Mouse (Mus musculus): ENCODE measurements at regions not wholly inside any gene's neighbourhood (a gene's known extent, or its start where the extent isn't known, plus 50 kb on each side); places are given as distances from the start of the nearest gene placed in this dataset.

DNA sequence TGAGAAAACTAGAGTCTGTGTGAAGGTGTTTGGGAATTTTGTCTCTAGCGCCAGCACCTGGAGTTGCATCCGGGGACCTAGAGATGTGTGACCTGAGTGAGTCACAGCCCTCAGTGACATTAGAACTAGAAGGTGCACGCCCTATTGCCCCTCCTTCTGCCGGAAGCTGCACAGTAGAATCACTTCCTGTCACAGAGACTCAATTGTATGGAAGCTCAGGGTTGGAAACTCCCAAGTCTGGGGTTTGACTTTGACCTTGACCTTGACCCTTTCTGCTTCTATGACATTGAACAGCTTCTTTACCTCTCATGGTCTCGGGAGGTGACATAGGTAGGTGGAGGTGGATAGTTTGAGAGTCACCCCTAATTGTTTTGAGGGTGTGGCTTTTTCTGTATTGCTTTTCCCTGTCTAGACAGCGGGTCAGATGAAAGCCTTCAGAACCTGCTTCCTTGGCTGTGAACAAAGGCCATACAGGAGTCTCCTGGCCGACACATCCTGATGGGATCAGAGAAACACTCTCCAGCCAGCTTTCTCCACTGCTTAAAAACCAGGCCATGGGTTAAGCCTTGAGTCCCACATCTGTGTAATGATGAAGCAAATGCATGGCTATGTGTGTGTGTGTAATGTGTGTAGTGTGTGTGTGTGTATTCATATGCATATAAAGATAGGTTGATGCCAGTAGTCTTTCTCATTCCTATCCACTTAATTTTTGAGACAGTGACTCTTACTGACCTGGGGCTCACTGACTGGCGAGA, 328.7 kb downstream of the Gm45692 start:
- DNase-seq = no peak

DNA sequence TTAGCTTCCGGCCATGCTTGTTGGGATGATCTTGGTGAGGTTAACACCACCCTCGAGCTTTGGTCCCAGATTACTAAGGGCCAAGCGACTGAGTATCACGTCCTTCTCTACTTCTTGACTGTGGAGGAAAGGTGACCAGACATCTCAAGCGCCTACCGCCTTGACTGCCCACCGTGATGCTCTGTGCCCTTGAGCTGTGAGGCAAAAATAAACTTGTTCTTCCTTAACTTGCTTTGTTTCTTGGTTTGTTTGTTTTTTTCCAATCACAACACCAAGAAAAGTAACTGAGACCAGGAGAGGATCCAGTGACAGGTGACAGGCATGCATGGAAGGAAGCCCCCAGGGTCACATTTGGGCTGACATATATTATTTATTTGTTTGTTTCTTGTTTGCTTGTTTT, 330.0 kb downstream of the Gm45692 start:
- DNase-seq = no peak

DNA sequence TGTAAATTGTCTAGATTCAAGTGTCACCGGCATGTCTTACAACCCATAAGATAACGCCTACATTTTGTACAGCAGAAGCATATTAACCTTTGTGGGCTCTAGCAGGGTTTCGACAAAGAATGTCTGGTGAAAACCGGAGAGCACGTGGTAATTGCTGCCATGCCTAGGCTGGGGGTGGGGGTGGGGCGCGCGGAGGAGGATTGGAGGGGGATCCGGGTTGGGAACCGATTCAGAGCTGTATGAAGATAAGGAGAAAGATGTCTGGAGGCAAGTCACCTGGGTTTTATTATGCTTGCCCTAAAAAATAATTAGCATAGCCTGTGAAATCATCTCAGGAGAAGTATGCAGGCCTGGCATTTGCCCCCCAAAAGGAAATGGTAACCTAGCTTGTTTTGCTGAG, 331.2 kb downstream of the Gm45692 start:
- no peak for DNase-seq

DNA sequence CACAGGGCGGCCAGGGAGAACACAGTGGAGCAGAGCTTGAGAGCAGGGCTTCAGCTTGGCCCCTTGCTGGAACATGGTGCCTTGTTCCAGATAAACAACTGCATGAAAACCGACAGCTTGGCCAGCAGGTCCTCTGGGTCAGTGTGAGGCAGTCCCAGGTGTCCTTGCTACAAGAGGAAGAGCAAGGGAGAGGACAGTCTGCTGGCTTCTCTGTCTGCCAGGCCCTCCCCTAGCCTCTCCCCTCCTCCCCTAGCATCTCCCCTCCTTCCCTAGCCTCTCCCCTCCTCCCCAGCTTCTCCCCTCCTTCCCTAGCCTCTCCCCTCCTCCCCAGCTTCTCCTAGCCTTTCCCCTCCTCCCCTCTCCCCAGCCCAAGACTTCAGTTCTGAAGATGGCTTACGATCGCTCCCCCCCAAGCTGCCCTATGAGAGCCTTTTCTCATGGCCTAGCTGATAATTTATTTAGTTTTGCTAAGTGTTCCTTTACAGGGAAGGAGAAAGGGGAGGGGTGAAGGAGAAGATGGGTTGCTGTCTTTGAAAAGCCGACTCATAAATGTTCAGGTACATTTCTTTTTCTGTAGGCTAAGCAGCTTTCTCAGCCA, 333.7 kb downstream of the Gm45692 start:
- DNase-seq = no peak

DNA sequence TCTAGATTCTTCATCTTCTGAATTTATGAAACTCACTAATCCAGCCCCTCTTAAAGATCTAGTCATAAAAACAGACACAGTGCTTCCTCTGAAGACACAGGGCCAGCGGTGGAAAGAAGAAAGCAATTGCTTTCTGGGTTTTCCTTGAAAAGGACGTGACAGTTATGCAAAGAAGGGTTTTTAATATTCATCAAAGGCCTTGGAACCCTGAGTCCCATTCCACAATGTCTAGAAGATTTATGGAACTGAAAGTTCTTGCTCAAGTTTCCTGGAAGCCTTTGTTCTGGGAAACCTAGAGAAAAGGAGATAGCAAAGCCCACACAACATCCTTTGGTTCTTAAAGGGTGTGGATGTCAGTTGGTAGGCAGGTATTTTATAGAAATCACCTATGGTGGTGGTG, 346.0 kb downstream of the Gm45692 start:
- no peak for DNase-seq

GRCm38 (mm10) chr8:26468441-26468840, 349.1 kb downstream of the Gm45692 start:
- DNase-seq = no peak

- DNase-seq = no peak
Observed at GRCm38 (mm10) chr8:26469705-26470104, 350.4 kb downstream of the Gm45692 start.

- DNase-seq = no peak
Observed at GRCm38 (mm10) chr8:26471811-26472550, 352.6 kb downstream of the Gm45692 start.

GRCm38 (mm10) chr8:26484749-26485148, 365.4 kb downstream of the Gm45692 start:
- DNase-seq = no peak

- no peak for DNase-seq
Observed at GRCm38 (mm10) chr8:26487866-26488265, 368.5 kb downstream of the Gm45692 start.

DNA sequence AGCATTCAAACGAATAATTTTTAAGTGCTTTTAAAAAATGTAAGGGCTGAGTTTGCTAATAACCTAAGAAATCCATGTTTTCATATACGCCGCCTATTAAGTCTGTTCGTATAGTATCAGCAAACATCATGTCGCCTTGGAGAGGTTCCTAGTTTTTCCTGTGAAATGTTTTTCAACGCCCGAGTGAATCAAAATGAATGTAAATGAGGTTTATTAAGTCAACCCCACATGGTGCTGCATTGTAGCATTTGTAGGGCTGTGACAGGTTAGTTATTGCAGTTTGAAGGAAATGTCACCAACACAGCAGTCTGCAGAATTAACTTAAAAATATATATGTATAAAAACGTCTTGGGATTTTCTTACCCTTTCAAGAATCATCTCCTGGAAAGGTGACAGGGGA, 369.3 kb downstream of the Gm45692 start:
- no peak for DNase-seq

DNA sequence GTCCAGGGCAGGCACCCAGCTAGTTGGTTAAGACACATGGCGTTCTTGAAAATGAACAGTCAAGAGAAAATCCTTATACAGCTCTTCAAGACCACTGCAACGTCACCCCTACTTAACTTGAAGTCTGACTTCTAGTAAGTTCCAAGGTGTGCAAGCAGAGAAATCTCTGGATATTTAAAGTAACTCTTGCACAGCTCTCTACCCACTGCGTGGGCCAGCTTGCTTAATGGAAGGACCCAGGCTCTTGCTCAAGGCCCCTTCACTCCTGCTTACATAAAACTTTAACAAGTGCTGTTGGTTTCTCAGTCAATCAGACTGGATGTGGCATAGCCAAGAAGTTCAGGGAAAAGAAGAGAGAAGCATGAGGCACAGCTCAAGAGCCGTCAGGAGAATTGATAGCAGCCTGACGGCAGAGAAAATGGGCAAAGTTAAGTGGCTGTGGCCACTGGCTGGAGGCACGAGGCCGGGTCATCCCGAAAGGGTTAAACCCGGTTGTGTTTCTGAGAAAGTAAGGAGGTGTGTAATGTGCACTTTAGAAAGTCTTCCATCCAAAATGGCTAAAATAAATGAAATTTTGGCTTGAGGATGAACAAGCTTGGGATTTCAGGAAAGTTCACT, 382.0 kb downstream of the Gm45692 start:
- DNase-seq = no peak

- no peak for DNase-seq
Observed at GRCm38 (mm10) chr8:26501814-26502572, 382.7 kb downstream of the Gm45692 start.

GRCm38 (mm10) chr8:26502772-26503171, 383.4 kb downstream of the Gm45692 start:
- no peak for DNase-seq

- DNase-seq = no peak
Observed at GRCm38 (mm10) chr8:26503918-26504317, 384.6 kb downstream of the Gm45692 start.

DNA sequence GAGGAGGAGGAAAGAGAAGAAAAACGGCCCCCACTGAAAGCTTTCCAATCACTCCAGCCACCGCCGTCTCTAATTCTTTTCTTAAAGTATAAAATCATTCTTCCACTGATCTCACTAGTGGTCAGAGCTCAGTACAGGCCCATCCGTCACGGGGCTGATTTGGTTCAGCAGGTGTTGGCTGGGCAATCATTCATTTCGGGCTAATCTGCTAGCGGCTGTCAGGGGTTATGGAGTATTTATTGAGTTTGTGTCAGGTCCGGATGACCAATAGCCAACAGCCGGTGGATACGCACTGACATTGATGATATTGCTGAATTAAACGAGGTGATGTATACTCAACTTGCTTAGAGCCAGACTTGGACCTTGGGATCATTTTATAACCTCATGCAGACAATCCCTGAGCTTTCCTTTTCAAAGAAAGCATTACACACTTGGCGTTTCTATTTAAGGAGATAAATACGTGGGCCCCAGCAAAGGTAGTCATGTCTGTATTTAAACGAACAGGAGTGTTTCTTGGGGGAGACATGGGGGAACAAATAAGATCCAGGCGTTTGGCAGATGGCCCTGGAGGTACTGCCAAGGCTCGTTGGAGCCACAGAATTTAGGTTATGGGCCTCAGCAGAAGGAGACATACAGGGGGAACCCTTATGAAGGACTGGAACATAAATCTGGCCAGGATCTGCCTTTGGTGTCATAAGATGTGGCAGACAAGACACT, 385.1 kb downstream of the Gm45692 start:
- DNase-seq = no peak

GRCm38 (mm10) chr8:26507611-26508070, 388.3 kb downstream of the Gm45692 start:
- no peak for DNase-seq

DNA sequence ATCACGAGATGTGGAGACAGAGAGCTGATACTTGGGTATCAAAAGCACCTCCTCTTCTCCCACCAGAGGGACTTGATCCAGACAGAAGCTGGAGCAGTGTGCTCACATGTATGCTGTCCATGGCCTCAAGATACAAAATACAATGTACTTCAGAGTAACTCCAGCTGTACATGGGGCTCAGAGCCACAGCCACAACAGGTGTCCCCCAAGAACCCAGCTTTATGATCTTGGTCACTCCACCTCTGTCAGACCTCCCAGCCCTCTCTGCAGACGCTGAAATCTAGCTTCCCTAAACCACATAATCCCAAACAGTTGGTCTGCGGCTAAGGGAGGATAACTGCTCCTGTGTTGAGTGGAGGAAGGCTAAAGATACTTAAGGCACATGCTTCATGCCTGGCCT, 389.9 kb downstream of the Gm45692 start:
- no peak for DNase-seq

- DNase-seq = no peak
Observed at GRCm38 (mm10) chr8:26513001-26513400, 393.7 kb downstream of the Gm45692 start.

DNA sequence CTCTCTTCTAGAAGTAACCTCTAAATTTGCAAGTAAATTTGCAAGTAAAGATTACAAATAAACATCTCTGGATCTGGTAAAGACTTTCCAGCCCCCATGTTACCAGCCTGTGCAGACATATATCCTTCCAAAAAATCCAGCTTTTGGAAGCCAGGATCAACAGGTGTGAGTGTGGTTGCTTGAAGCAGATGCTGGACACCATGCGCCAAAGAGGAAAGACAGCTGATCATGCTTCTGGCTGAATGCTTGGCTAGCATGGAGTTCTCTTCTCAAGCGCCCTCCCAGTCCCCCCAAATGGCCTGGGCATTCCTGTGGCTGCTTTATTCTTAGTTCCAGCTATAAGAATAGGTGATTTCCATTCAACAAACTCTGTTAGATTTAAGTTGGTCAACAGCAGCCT, 404.9 kb downstream of the Gm45692 start:
- DNase-seq = no peak

DNA sequence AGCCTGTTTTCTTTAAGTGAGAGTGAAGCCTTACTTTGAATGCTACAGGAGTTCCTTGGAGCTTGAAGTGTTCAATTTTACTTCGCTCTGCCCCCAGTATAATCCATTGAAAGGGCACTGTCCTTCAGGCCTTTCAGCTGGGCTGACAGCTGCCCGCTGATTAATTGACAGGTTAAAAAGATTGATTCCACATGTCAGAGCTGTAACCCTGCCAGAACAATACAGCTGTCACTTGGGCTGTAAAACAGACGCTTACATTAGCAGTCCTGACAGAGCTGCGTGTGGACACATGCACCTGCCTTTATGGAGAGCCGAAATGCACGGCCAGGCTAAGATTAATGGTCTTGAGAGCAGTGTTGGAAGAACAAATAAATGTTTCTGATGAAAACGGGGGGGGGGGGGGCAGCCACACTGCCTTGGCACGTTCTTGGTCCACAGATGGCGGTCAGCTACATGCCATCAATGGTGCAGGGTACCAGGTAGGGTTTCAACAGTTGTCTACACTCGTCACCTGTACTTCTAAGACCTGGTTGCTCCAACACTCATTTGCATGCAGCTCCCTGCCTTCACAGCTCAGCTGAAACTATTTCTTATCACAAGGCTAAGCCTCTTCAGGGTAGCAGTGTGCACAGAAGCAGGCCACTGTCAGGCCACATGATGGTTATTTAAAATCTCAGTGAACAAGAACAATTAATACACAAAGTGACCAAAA, 407.3 kb downstream of the Gm45692 start:
- no peak for DNase-seq

Measured in thymus, postnatal 14 days (tissue).